Mouse (Mus musculus) heart, postnatal 4 days (tissue): ENCODE results near the gene Pde4d. TPM values are rescaled to one million over a fixed set of nuclear protein-coding genes. Genes with fewer than 3 reads are reported as not detected.

Experiments
- DNase-seq: peaks from one replicate; pipeline ENCODE4 v3.0.0; 2021
- total RNA-seq, 2 experiments: library from RNA; stranded (reverse); gene quantifications; 2 replicates each; pipeline ENCODE4 v1.2.3; 2021

The Pde4d gene
- total RNA-seq, 2 experiments from 2014 or later = 57.1 to 61.1 TPM

DNA sequence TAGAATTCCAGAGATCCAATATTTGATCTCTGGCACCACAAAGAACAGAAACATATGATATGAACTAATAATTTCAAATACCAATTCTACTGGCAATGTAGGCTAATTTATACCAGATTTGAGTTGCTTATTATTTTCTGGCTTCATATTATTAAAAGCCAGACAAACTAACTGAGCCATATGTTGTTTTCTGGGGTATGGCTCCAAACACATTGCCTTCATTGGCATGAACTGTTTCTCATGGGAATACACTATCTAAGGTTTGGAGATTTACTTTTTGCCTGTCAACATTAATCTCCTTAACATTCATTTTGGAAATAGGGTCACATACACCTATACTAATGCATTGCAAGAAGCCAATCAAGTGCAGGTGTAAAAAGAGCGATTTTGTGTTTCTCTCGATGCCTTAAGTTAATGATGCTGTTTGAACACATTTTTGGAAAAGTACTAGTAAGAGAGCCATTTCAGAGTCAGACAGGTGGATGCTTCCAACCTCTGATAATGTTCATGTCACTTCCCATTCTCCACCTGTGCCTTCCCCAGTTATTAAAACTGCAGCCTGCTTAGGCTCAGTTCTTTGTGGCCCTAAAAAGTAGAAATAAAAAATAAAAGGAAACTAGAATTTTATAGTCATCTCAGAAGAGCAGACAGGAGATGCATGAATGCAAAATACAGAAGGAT lies 1070.4 kb downstream of the Pde4d start:
- no peak for DNase-seq

DNA sequence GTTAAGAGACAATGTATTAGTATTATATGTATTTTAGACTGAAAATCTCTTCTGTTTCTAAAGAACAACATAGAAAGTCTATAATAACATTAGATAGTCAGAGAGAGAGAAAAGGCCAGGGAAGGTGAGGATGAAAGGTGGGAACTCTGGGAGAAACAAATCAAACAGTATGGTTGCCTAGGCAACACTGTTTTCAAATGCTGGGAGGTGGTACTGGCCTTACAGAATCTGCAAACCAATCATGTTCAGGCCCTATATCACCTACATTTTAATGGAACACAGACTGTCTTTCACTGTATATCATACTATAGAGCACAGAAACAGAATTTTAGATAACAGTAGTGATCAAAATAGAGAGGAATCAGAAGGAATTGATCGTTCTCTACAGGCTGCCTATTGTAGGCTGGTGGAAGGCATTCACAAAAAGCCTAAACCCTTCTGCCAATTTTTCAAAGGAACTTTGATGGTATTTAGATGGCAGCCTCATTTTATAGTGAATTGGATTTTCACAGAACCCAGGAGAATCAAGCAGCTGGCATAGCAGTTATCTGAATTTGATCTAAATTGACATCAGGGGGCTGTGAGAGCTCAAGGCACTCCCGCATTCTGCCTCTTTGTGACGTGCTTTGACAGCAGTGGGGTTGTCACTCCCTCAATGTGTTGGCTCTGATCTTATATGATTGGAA lies 1084.2 kb downstream of the Pde4d start:
- DNase-seq = no peak

DNA sequence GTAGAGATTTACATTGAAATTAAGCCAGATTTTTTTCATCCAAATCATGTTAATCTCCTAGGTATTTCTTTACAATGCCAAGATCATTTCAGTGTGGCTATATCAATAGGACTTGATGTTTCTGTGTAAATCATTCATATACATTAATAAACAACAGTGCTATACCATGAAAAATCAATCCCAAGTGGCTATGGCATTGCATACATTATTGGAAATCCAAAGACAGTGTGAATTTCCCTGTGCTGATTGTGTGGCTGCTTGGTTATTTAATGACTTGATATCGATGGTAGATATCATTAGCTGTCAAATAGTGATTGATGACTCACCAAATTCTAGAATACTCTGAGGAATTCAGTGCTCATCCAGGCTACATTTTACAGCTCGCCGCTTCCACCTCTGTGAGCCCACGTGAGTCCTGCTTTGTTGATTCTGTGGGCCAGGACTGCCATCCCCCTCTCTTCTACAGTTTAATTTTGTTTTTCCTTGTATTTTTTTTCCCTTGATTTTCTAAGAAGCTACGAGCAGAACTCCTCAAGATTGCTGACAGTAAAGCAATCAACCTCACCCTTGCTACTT lies 1085.0 kb downstream of the Pde4d start:
- no peak for DNase-seq

DNA sequence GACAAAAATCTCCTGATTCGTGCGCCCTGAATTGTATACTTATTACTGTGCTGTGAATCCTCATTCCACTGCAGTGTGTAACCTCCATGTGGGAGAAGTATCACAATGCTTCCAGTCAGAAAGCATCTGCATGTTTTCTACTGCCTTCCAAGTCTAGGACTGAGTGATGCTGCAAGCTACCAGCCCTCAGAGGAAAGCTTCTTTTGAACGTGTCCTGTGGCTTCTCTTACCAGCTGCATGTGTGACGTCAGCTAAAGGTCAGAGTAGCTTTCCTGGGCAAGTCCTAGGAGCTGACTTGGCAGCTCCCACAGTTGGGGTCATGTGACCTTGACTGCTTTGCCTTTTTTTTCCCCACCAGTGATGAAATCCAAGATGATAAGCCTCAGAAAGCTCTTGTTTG lies 1086.9 kb downstream of the Pde4d start:
- no peak for DNase-seq

DNA sequence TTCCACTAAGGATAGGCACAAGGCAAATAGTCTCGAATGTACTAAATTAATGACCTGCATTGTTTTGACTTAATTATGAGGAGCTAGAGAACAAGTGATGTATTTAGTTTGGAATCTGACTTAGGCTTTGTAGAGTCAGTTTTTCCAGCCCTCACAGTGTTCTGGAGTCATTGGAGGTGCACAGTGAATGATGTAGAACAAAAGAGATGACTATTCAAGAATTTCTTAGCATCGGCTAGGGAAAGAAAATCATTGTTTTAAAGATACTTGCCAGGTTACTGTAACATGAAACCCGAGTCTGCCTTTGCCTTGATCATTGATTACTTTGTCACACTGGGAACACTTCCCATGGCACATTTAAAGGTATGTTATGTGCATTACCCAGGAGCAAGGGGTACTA lies 1089.6 kb downstream of the Pde4d start:
- no peak for DNase-seq

DNA sequence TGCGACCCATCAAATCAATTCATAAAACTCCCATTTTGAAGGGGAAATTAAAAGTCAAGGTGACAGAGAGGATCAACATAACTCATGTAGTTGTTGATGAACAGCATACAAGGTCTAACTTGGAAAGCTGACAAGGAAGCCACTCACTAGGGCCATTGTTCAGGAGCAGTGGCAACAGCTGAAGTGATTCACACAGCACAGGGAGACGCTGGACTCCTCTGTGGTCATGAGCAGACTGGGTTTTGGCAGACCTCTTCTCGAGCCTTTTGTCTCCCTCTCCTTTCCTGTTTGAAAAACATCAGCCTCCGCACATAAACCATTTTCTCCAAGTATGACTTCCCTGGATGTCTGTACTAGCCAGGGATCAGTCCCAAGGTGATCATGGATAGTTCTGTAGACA lies 1094.9 kb downstream of the Pde4d start:
- no peak for DNase-seq

DNA sequence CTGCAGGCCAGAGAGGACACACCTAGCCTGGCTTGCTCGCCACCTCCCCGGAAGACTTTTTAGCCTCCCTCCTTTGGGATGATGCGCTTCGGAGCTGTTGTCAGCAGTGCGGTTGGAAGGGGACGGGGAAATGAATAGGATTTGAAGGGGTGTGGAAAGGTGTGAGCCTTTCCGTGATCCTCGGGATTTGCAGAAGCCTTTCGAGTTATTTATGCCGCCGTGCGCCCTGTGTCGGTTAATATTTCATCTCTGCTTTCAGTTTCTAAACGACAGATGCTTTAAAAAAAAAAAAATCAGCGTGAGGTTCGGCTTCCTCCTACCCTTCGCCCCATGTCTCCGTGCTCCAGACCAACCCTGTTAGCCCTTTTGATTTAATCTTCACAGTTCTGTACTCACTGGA lies 1096.6 kb downstream of the Pde4d start:
- no peak for DNase-seq

DNA sequence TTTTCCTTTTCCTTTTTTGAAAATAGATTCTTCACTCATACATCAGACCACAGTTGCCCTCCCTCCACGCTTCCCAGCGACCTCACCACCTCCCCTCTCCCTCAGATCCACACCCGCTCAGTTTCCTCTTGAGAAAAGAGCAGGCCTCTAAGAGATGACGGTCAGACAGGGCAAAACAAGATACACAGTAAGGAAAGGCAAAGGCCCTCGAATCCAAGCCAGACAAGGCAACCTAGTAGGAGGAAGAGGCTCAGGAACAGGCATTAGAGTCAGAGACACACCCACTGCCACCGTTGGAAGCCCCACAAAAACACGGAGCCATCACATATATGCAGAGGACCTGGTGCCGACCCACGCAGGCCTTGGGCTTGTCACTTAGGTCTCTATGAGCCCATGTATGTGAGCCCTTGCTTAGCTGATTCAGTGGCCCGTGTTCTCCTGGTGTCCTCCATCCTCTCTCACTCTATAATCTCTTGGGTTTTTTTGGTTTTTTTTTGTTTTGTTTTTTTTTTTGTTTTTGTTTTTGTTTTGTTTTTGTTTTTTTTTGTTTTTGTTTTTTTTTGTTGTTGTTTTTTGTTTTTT lies 1097.3 kb downstream of the Pde4d start:
- no peak for DNase-seq

DNA sequence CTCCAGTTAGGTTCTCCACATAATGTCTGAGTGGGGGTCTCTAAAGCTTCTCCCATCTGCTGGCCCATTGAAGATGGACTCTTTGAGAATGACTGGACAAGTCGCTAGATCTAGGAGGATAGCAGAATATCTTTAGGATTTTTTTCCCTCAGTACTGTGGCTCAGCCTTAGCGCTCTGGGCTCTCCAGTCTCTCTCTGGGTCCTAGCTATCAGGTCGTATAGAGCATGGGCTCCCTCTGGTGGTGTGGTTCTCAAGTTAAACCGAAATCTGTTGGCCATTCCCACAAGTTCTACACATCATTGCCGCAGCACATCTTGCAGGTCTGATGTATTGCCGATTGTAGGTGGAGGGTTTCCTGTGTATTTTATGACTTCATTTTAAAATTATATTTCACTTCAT lies 1098.0 kb downstream of the Pde4d start:
- DNase-seq = peak; percentile 84

DNA sequence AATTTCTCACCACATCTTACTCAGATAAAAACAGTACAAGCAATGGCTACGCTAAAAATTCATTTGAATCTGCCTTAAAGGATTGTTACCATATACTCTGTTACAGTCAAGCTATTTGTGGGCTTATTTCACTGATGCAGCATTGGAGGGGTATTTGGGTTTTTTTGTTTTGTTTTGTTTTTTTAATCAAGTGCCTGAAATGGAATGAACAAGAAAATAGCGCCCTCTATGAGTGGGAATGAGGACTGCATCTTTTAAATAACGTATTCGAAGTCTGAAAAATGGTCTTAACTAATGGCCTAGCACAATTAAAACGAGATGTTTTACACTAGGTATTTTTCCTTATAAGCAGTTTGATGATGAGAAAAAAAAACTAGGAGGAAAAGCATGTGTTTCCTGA lies 1098.5 kb downstream of the Pde4d start:
- no peak for DNase-seq

DNA sequence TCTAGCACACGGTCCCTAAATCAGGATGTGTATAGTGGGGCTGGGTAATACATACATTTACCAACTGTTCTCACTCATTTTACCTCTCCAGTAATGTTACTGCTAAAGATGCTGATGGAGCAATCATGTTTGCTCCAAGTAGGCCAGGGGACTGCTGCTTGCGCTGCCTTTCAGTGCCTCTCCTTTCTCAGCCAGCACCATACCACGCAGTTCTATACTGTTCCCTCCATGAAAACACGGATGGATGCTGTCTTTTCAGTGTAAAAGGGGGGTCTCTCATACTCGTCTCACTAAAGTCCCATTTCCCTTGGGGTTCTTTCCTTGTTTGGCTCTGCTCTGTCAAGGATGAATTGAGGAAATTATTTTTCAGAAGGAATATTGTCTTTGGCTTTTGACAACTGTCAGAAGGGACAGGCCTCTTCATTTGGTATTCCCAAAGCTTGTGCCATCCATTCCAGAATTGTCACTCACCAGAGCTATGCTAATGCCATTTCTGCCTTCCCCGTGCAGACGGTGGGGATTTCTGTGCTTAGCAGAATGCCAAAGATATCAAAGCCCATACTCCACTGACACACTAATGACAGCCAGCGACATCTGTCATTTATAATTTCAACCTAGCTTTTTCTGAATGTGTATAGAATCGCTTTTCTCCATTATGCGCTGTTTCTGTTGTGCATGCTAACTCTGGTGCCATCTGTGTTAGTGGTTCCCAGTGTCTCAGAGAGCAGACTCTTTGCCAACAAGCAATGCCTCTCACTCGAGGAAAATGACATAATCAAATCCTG lies 1099.2 kb downstream of the Pde4d start:
- no peak for DNase-seq

DNA sequence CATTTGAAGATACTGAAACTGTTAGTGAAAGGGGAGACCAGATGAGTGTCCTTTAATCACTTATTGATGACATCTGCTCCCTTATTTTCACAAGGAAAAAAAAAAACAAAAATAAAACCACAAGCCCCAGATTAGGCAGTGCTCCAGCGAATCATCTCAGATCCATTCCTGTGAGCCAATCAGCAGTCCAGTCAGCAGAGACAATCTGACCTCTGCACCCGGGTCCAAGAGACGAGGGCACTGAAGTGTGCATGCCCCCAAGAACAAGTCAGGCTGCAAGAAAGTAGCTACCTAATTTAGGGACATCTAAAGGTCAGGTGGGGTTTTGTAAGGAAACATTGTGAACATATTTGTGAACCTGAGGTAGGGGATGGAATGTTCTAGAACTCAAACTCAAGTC lies 1102.1 kb downstream of the Pde4d start:
- no peak for DNase-seq

DNA sequence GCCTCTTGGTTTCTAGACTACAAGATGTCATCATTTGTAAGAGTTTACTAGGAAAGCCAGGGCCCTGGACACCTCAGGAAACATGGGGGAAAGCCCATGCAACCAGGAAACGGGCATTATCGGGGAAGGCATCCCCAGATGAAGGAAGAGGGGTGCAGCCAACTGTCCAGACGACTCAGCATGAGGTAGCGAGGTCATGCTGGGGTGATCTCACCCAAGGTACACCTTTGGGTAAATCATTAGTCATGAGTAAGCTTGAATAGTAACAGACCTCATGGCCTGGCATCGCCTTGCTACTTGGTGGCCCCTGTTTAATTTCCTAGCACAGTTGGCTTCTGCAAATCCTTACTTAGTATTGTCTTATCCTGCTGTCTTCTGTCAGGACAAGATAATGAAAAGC lies 1105.8 kb downstream of the Pde4d start:
- DNase-seq = no peak

DNA sequence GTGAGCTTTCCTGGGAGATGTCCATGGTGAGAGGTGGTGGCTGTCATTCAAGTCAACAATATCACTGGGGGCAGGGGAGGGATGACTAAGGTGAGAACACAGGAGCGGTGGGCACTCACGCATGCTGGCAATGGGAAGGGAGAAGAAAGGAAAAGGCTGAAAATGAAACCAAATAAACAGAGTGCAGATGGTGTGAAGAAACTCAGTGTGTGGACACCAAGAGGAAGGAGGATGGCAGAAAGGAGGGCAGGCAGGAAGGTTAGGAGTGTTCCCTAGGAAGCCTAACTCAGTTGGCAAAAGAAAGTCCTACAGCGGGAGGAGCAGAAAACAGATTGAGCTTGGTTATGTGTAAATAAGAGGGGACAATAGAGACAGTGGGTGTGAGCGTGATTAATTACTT lies 1107.1 kb downstream of the Pde4d start:
- no peak for DNase-seq

DNA sequence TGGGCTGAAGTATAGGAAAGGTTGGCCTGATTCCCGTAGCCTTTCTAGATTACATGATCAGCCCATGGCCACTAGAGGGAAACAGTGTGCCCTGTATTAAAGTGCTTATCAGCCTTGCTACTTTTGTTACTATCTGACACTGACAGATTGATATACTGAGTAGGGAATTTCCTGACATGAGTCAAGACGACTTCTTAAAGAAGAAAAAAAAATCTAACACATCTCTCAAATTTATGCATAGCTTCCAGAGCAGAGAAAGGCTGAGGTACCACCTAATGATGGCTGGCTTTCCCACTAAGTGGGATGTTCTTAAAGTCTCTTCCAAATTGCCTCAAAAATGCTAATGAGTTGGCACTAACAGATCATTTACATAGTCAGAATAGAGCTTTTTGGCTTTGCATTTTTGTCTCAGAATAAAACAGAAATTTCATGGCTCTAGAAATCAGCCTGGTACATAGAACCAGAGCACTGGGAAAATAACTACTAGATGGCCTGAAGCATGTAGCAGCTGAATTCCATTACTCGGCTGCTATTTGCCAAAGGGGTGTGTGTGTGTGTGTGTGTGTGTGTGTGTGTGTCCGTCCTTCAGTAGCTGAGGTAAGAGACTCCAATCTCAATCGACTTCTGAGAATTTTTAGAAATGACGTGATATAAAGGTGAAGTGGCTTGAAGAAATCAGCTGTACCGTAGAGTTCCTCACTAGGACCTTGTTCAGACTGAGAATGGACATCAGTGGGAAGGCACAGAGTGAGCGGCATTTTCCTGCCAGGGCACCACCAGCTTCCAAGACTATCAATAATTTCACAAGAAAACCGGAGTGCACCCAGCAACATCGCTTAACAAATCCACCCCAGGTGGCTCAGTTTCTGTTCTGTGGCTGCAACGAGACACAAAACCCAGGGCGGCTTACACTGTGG lies 1108.9 kb downstream of the Pde4d start:
- peak; percentile 51 for DNase-seq

DNA sequence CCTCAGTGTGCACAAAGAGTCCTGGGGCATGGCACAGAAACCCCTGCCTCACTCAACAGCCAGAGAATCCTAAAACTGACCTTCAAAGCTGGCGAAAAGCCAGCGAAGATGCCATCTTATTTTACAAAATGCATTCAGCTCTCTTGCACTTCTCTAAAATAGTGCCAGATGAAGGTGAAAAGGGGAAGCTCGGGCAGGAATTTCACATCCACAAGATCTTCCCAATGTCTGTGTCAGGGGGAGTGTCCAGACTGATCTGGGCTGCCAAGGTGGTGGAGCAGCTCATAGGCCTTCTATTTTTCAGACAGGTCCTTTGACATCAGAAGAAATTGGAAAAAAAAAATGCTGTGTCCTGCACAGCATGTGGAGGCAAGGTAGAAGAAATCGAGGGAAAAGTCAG lies 1110.5 kb downstream of the Pde4d start:
- DNase-seq = no peak

DNA sequence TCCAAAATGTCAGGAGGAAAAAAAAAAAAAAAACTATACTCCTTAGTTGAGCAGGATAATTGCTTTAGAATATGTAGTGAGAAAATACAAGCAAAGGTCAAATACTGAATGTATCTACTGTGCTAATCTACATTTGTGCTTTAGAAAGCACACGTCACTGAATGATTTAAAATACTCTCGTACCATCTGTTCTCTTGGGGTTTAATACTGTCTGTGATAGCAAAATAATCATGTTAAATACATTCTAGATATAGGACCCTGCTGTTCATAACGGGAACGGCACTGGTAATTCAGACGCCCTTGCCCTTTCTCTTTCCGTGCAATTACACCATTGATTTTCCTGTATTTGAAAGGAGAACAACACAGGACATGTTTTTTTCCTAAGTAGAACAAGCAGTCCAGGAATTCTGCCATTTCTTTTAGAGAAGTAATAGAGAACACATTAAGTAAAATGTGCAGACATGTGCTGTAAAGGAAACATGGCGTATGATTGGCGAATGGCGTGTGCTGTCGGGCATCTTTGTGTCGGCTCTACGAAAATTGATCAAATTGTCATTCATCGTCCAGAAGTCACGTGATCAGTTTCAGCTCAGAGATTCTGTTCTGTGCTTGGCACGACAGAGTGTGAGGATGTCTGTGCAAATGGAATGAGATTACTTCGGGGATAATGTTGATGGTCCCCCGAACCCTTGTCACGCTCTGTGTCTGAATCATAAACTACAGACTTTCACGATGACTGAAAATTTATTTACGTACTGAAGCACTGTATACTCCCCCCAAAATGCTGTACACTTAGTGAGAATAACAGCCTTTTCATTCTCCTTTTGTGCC lies 1119.1 kb downstream of the Pde4d start:
- no peak for DNase-seq

DNA sequence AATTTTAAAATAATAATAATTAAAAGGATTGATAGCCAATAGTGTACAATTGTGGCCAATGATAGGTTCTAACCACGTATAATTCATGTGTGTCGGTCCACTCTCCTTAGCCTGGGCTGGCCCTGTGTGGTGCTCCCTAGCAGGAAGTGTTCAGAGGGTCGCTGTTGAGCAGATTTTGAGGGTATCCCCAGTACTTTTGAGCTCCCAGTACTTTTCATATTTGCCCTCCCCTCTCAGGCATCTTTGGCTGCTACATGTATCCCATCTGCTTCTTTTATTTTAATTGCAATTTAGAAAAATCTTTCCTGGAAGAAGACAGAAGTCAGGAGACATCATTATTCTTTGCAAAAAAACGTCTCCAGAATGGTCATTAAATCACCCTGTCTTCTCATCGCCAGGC lies 1119.7 kb downstream of the Pde4d start:
- DNase-seq = no peak

DNA sequence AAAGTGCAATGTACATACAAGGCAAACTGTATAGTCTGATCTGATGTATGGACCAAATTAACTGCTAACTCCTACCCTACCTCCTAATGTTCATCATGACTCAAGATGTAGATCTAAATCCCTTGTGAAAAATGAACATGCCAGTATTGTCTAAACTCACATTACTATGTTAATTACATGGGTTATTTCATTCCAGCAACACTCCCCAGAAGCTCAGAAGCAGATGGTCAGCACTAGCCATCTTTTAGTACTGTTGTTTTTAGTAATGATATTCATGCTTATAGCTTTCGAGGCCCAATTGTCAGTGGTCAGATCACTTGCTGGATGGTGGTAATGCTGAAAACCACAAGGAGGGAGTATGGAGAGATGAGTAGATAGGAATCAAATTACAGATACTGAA lies 1127.0 kb downstream of the Pde4d start:
- no peak for DNase-seq

DNA sequence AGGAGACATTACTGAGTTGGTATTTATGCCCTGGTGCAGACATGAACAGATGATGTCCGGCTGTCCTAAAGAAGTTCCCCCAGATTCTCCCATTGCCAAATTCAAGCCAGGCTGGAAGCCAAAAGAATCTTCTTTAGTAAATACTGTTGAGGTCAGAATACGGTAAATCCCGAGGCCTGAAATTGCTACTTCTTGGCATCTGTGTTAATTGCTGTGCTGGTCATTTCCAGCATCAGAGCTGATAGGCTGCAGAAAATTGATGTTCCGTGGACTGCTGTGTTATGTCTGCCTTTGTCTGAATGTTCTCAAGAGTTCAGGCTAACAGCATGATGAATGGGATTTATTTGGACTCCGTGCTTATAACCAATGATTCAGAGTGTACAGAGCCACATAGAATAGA lies 1127.7 kb downstream of the Pde4d start:
- no peak for DNase-seq

DNA sequence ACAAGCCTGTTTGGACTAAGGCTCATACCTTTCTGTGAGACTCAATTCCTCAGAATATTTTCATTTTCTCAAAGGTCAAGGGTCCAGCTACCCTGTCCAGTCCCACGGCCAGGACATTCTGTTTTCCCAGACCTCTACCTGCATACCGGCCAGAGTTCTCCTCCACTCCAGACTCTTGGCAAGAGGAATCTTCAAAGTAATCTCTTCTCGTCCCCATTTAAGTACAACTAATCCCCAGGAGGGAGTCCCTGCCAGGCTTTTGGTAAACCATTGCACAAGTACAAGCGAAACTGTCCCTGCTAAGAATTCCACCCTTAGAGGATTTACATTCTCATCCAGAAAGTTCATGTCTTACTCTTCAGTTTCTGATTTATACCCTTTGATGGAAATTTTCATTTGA lies 1128.2 kb downstream of the Pde4d start:
- no peak for DNase-seq
